Mouse (Mus musculus) midbrain, postnatal 0 days (tissue): ENCODE measurements around the gene Fam241a. TPM values are rescaled to one million over a fixed set of nuclear protein-coding genes. Genes with fewer than 3 reads are reported as not detected.

ENCODE experiments used
- ATAC-seq: fragments of 200-750 bp; cut with Nextera tagmentation; 2 replicates; pipeline ENCODE4 v1.8.0; 2017; ENCODE audit warnings: moderate number of reproducible peaks, mild to moderate bottlenecking, moderate TSS enrichment, moderate library complexity; ENCODE audit not compliant: low FRiP score
- DNase-seq: peaks from one replicate; pipeline ENCODE4 v3.0.0-alpha.2; 2015; ENCODE audit warnings: low spot score
- H3K27ac ChIP-seq: fragments of 300-500 bp; sonication (generic); 2 replicates; pipeline ENCODE4 v1.5.1; 2014; ENCODE audit warnings: low read depth, mild to moderate bottlenecking, low read length, mixed read lengths
- H3K27me3 ChIP-seq: fragments of 300-500 bp; sonication (generic); 2 replicates; pipeline ENCODE4 v1.6.1; 2014; ENCODE audit warnings: low read length, control low read depth, mixed read lengths; ENCODE audit not compliant: insufficient read depth
- H3K36me3 ChIP-seq: fragments of 300-500 bp; sonication (generic); 2 replicates; pipeline ENCODE4 v1.6.1; 2014; ENCODE audit warnings: low read length, control low read depth, mixed read lengths; ENCODE audit not compliant: insufficient read depth
- H3K4me1 ChIP-seq: fragments of 300-500 bp; sonication (generic); 2 replicates; pipeline ENCODE4 v1.6.1; 2014; ENCODE audit warnings: mild to moderate bottlenecking, control low read depth, antibody characterized with exemption, low read length, mixed read lengths; ENCODE audit not compliant: insufficient read depth
- H3K4me2 ChIP-seq: fragments of 300-500 bp; sonication (generic); 2 replicates; pipeline ENCODE4 v1.6.1; 2014; ENCODE audit warnings: low read depth, mild to moderate bottlenecking, low read length, mixed read lengths; ENCODE audit not compliant: poor library complexity, severe bottlenecking
- H3K4me3 ChIP-seq: fragments of 300-500 bp; sonication (generic); 2 replicates; pipeline ENCODE4 v1.5.1; 2014; ENCODE audit warnings: low read depth, mild to moderate bottlenecking, low read length, moderate library complexity
- H3K9ac ChIP-seq: fragments of 300-500 bp; sonication (generic); replicated peaks from 2 replicates; pipeline ENCODE4 v1.6.1; 2014; ENCODE audit warnings: mild to moderate bottlenecking, low read length, moderate library complexity, mixed read lengths; ENCODE audit not compliant: poor library complexity, severe bottlenecking
- H3K9me3 ChIP-seq: fragments of 300-500 bp; sonication (generic); 2 replicates; pipeline ENCODE4 v1.6.1; 2016; ENCODE audit warnings: low read length, control low read depth
- CTCF ChIP-seq: IDR thresholded peaks from 2 replicates; pipeline ENCODE4 v1.5.1; 2016; ENCODE audit warnings: antibody characterized with exemption, mild to moderate bottlenecking
- WGBS: fragments of 180-500 bp; shearing (Covaris S2); extraction: QIAGEN DNeasy Blood & Tissue Kit; methylation state at CpG from one replicate; pipeline ENCODE4 v1.1.7; 2014; 5-methylcytosine and 5-hydroxymethylcytosine counted together
- polyA plus RNA-seq: library from polyadenylated mRNA; unstranded; fragments of >200 nt; fragmentation: Nextera tagmentation; extraction: Ambion mirVana; gene quantifications from 2 replicates; pipeline ENCODE4 v1.2.1, GENCODE M21; 2015
- total RNA-seq: library from RNA; depleted of rRNA; stranded (reverse); fragments of >200 nt; gene quantifications from 2 replicates; pipeline ENCODE4 v1.2.3, GENCODE M21; 2014

Fam241a gene
- total and polyA plus RNA-seq, 2 experiments from 2014 or later = 4.7 to 7.9 TPM

- H3K27me3 ChIP-seq = no peaks in the 10 kb centered on the region
- WGBS = 92% methylated on average over 11 of the region's 11 CpGs
- no peak overlapping the region for H3K27ac ChIP-seq
- ATAC-seq (no peak), DNase-seq (no peak)
- no peak for TF ChIP-seq CTCF
- H3K4me1 ChIP-seq = no peaks in the 10 kb centered on the region
- no peaks in the 10 kb centered on the region for H3K36me3 ChIP-seq
- no peak overlapping the region for H3K4me2 ChIP-seq
- no peak overlapping the region for H3K4me3 ChIP-seq
- H3K9ac ChIP-seq = no peak overlapping the region
- no peaks in the 10 kb centered on the region for H3K9me3 ChIP-seq
Observed at GRCm38 (mm10) chr3:127861340-127861739, 34.8 kb downstream of the Fam241a start.

- Histone ChIP-seq H3K27me3 (no peaks in the 10 kb centered on the region), H3K4me2 (peak overlapping the region; percentile 28; the same call in 1 of the 2 replicates), H3K4me3 (no peak overlapping the region), H3K9me3 (no peaks in the 10 kb centered on the region), H3K27ac (no peak overlapping the region), H3K9ac (no peak overlapping the region), H3K4me1 (peaks cover 5% of the 10 kb centered on the region; the same call in 1 of the 2 replicates), H3K36me3 (no peaks in the 10 kb centered on the region)
- DNase-seq (peak; percentile 91), ATAC-seq (peak; percentile 34; the same call in 1 of the 2 replicates)
- WGBS = 14% methylated on average over 15 of the region's 15 CpGs
- peak; percentile 90 for TF ChIP-seq CTCF
Observed at GRCm38 (mm10) chr3:127853431-127854206, 42.5 kb downstream of the Fam241a start.

DNA sequence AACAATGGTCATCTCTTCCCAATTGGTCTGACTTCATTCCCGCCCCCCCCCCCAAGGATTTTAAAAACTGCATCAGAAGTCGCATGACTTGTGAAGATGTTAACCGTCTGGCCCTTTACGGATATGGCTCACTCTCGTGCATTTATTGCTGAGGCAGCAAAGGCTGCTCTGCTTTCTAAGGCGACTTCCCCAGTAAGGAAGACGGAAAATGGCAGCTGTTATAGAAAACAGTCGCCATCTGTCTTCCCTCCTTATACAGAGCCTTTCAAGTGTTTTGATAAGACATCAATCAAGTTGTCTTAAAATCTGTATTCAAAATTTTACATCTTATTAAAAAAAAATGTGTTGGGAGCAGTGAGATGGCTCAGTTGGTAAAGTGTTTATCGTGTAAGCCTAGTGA is 43.4 kb downstream of the Fam241a start:
- Histone ChIP-seq H3K4me1 (peaks cover 5% of the 10 kb centered on the region; the same call in 1 of the 2 replicates), H3K4me3 (no peak overlapping the region), H3K27ac (no peak overlapping the region), H3K9ac (no peak overlapping the region), H3K27me3 (no peaks in the 10 kb centered on the region), H3K4me2 (no peak overlapping the region), H3K36me3 (no peaks in the 10 kb centered on the region), H3K9me3 (no peaks in the 10 kb centered on the region)
- ATAC-seq (no peak), DNase-seq (no peak)
- TF ChIP-seq CTCF = no peak
- WGBS = 81% methylated on average over 9 of the region's 9 CpGs

- TF ChIP-seq CTCF = no peak
- DNase-seq (no peak), ATAC-seq (no peak)
- 59% methylated on average over 9 of the region's 9 CpGs for WGBS
- Histone ChIP-seq H3K27ac (no peak overlapping the region), H3K4me1 (peaks cover 5% of the 10 kb centered on the region; the same call in 1 of the 2 replicates), H3K9ac (no peak overlapping the region), H3K36me3 (no peaks in the 10 kb centered on the region), H3K4me2 (no peak overlapping the region), H3K9me3 (no peaks in the 10 kb centered on the region), H3K27me3 (no peaks in the 10 kb centered on the region), H3K4me3 (no peak overlapping the region)
Observed at GRCm38 (mm10) chr3:127850776-127851646, 45.1 kb downstream of the Fam241a start.

- H3K4me1 ChIP-seq = peaks cover 5% of the 10 kb centered on the region; the same call in 1 of the 2 replicates
- no peak for ATAC-seq
Observed at GRCm38 (mm10) chr3:127849922-127850321, 46.2 kb downstream of the Fam241a start.

More at GRCm38 (mm10) chr3:127849922-127850321, 46.2 kb downstream of the Fam241a start:
- no peak for TF ChIP-seq CTCF
- H3K9ac ChIP-seq = no peak overlapping the region
- no peak overlapping the region for H3K4me3 ChIP-seq
- H3K4me2 ChIP-seq = no peak overlapping the region
- H3K27me3 ChIP-seq = no peaks in the 10 kb centered on the region
- no peak for DNase-seq
- 80% methylated on average over 5 of the region's 5 CpGs for WGBS
- no peak overlapping the region for H3K27ac ChIP-seq
- no peaks in the 10 kb centered on the region for H3K36me3 ChIP-seq
- no peaks in the 10 kb centered on the region for H3K9me3 ChIP-seq
